Mouse (Mus musculus): ENCODE measurements at regions not wholly inside any gene's neighbourhood (a gene's known extent, or its start where the extent isn't known, plus 50 kb on each side); places are given as distances from the start of the nearest gene placed in this dataset.

GRCm38 (mm10) chr2:124775737-124776136, 292.2 kb upstream of the Slc24a5 start:
- DNase-seq (ENCODE audit: low spot score in 2 of 2): peak in 1 of 2 experiments; percentile 9

- no peak for DNase-seq (ENCODE audit: low spot score in 2 of 2)
Observed at GRCm38 (mm10) chr2:124792633-124793036, 275.3 kb upstream of the Slc24a5 start.

GRCm38 (mm10) chr2:124811709-124812108, 256.2 kb upstream of the Slc24a5 start:
- no peak for DNase-seq (ENCODE audit: low spot score in 2 of 2)

- no peak for DNase-seq (ENCODE audit: low spot score in 2 of 2)
Observed at GRCm38 (mm10) chr2:124816814-124817213, 251.1 kb upstream of the Slc24a5 start.

- DNase-seq (ENCODE audit: low spot score in 2 of 2): no peak
Observed at GRCm38 (mm10) chr2:124819846-124820245, 248.1 kb upstream of the Slc24a5 start.

GRCm38 (mm10) chr2:124820821-124821220, 247.1 kb upstream of the Slc24a5 start:
- DNase-seq (ENCODE audit: low spot score in 2 of 2): no peak

GRCm38 (mm10) chr2:124821366-124821765, 246.6 kb upstream of the Slc24a5 start:
- no peak for DNase-seq (ENCODE audit: low spot score in 2 of 2)

- no peak for DNase-seq (ENCODE audit: low spot score in 2 of 2)
Observed at GRCm38 (mm10) chr2:124848812-124849211, 219.1 kb upstream of the Slc24a5 start.

GRCm38 (mm10) chr2:124858504-124858903, 209.4 kb upstream of the Slc24a5 start:
- peak; percentile 19 to 25 for DNase-seq (ENCODE audit: low spot score in 2 of 2)

- DNase-seq (ENCODE audit: low spot score in 2 of 2): no peak
Observed at GRCm38 (mm10) chr2:124888209-124888608, 179.7 kb upstream of the Slc24a5 start.

GRCm38 (mm10) chr2:124895002-124895401, 172.9 kb upstream of the Slc24a5 start:
- DNase-seq (ENCODE audit: low spot score in 2 of 2): no peak

- no peak for DNase-seq (ENCODE audit: low spot score in 2 of 2)
Observed at GRCm38 (mm10) chr2:124903556-124903955, 164.4 kb upstream of the Slc24a5 start.

- no peak for DNase-seq (ENCODE audit: low spot score in 2 of 2)
Observed at GRCm38 (mm10) chr2:124905076-124905475, 162.8 kb upstream of the Slc24a5 start.

- no peak for DNase-seq (ENCODE audit: low spot score in 2 of 2)
Observed at GRCm38 (mm10) chr2:124918986-124919761, 148.8 kb upstream of the Slc24a5 start.

GRCm38 (mm10) chr2:124919762-124920255, 148.1 kb upstream of the Slc24a5 start:
- no peak for DNase-seq (ENCODE audit: low spot score in 2 of 2)

- no peak for DNase-seq (ENCODE audit: low spot score in 2 of 2)
Observed at GRCm38 (mm10) chr2:124920265-124920664, 147.7 kb upstream of the Slc24a5 start.

- DNase-seq (ENCODE audit: low spot score in 2 of 2): peak in 1 of 2 experiments; percentile 2
Observed at GRCm38 (mm10) chr2:124927882-124928758, 139.8 kb upstream of the Slc24a5 start.

GRCm38 (mm10) chr2:124928759-124929113, 139.2 kb upstream of the Slc24a5 start:
- DNase-seq (ENCODE audit: low spot score in 2 of 2): no peak

GRCm38 (mm10) chr2:124930719-124931118, 137.2 kb upstream of the Slc24a5 start:
- DNase-seq (ENCODE audit: low spot score in 2 of 2): no peak

GRCm38 (mm10) chr2:124932566-124932965, 135.4 kb upstream of the Slc24a5 start:
- DNase-seq (ENCODE audit: low spot score in 2 of 2): no peak

- DNase-seq (ENCODE audit: low spot score in 2 of 2): no peak
Observed at GRCm38 (mm10) chr2:124933876-124934275, 134.0 kb upstream of the Slc24a5 start.

GRCm38 (mm10) chr2:124948263-124948781, 119.6 kb upstream of the Slc24a5 start:
- no peak for DNase-seq (ENCODE audit: low spot score in 2 of 2)
